Mouse (Mus musculus): ENCODE measurements at regions not wholly inside any gene's neighbourhood (a gene's known extent, or its start where the extent isn't known, plus 50 kb on each side); places are given as distances from the start of the nearest gene placed in this dataset.

- no peaks in the 10 kb centered on the region for H3K9me3 ChIP-seq (ENCODE audit: control insufficient read depth, low read length)
- no peak overlapping the region for H3K4me3 ChIP-seq (ENCODE audit: low read length)
- no peak overlapping the region for H3K4me2 ChIP-seq (ENCODE audit: low read length)
- H3K36me3 ChIP-seq (ENCODE audit: control insufficient read depth, insufficient read depth, low read length) = no peaks in the 10 kb centered on the region
- no peaks in the 10 kb centered on the region for H3K27me3 ChIP-seq (replicated peaks; ENCODE audit: control insufficient read depth, insufficient read depth, low read length)
- H3K27ac ChIP-seq (ENCODE audit: low read depth, low read length) = no peak overlapping the region
- H3K4me1 ChIP-seq (ENCODE audit: control insufficient read depth, insufficient read depth, low read depth, low read length) = no peaks in the 10 kb centered on the region
- ATAC-seq = peak; percentile 61; the same call in 1 of the 2 replicates
- no peak overlapping the region for H3K9ac ChIP-seq (ENCODE audit: low read depth, low read length)
- 64% methylated on average over 2 of the region's 2 CpGs for WGBS
Measured at GRCm38 (mm10) chr16:27962811-27963210, 574.1 kb downstream of the Ccdc50 start.

- H3K9me3 ChIP-seq (ENCODE audit: control insufficient read depth, low read length) = no peaks in the 10 kb centered on the region
- WGBS = 92% methylated on average over 4 of the region's 4 CpGs
Measured at GRCm38 (mm10) chr16:27978730-27979440, 590.2 kb downstream of the Ccdc50 start.

GRCm38 (mm10) chr16:28015276-28015897, 626.7 kb downstream of the Ccdc50 start:
- H3K9ac ChIP-seq (ENCODE audit: low read depth, low read length) = no peak overlapping the region
- no peak overlapping the region for H3K4me2 ChIP-seq (ENCODE audit: low read length)
- no peak overlapping the region for H3K4me3 ChIP-seq (ENCODE audit: low read length)
- no peaks in the 10 kb centered on the region for H3K36me3 ChIP-seq (ENCODE audit: control insufficient read depth, insufficient read depth, low read length)
- no peaks in the 10 kb centered on the region for H3K4me1 ChIP-seq (ENCODE audit: control insufficient read depth, insufficient read depth, low read depth, low read length)
- H3K9me3 ChIP-seq (ENCODE audit: control insufficient read depth, low read length) = no peaks in the 10 kb centered on the region
- no peak overlapping the region for H3K27ac ChIP-seq (ENCODE audit: low read depth, low read length)
- ATAC-seq = no peak
- WGBS = 51% methylated on average over 6 of the region's 6 CpGs
- no peaks in the 10 kb centered on the region for H3K27me3 ChIP-seq (replicated peaks; ENCODE audit: control insufficient read depth, insufficient read depth, low read length)

More at GRCm38 (mm10) chr16:27978730-27979440, 590.2 kb downstream of the Ccdc50 start:
- no peaks in the 10 kb centered on the region for H3K4me1 ChIP-seq (ENCODE audit: control insufficient read depth, insufficient read depth, low read depth, low read length)
- H3K27me3 ChIP-seq (replicated peaks; ENCODE audit: control insufficient read depth, insufficient read depth, low read length) = no peaks in the 10 kb centered on the region
- no peak for ATAC-seq
- H3K36me3 ChIP-seq (ENCODE audit: control insufficient read depth, insufficient read depth, low read length) = no peaks in the 10 kb centered on the region
- H3K4me2 ChIP-seq (ENCODE audit: low read length) = no peak overlapping the region
- H3K4me3 ChIP-seq (ENCODE audit: low read length) = no peak overlapping the region
- H3K27ac ChIP-seq (ENCODE audit: low read depth, low read length) = no peak overlapping the region
- H3K9ac ChIP-seq (ENCODE audit: low read depth, low read length) = no peak overlapping the region

- Histone ChIP-seq H3K9me3 (ENCODE audit: control insufficient read depth, low read length) (no peaks in the 10 kb centered on the region), H3K4me3 (ENCODE audit: low read length) (no peak overlapping the region), H3K27ac (ENCODE audit: low read depth, low read length) (no peak overlapping the region), H3K36me3 (ENCODE audit: control insufficient read depth, insufficient read depth, low read length) (no peaks in the 10 kb centered on the region), H3K4me2 (ENCODE audit: low read length) (no peak overlapping the region), H3K4me1 (ENCODE audit: control insufficient read depth, insufficient read depth, low read depth, low read length) (no peaks in the 10 kb centered on the region), H3K27me3 (replicated peaks; ENCODE audit: control insufficient read depth, insufficient read depth, low read length) (no peaks in the 10 kb centered on the region), H3K9ac (ENCODE audit: low read depth, low read length) (no peak overlapping the region)
- ATAC-seq = no peak
Measured at GRCm38 (mm10) chr16:28018311-28018710, 629.6 kb downstream of the Ccdc50 start.

- Histone ChIP-seq H3K27me3 (replicated peaks; ENCODE audit: control insufficient read depth, insufficient read depth, low read length) (no peaks in the 10 kb centered on the region), H3K9me3 (ENCODE audit: control insufficient read depth, low read length) (no peaks in the 10 kb centered on the region), H3K27ac (ENCODE audit: low read depth, low read length) (no peak overlapping the region), H3K4me1 (ENCODE audit: control insufficient read depth, insufficient read depth, low read depth, low read length) (no peaks in the 10 kb centered on the region), H3K4me3 (ENCODE audit: low read length) (no peak overlapping the region), H3K36me3 (ENCODE audit: control insufficient read depth, insufficient read depth, low read length) (no peaks in the 10 kb centered on the region), H3K4me2 (ENCODE audit: low read length) (no peak overlapping the region), H3K9ac (ENCODE audit: low read depth, low read length) (no peak overlapping the region)
- no peak for ATAC-seq
- WGBS = 12% methylated on average over 2 of the region's 2 CpGs
Measured at GRCm38 (mm10) chr16:28038954-28039353, 650.3 kb downstream of the Ccdc50 start.

- 58% methylated on average over 2 of the region's 2 CpGs for WGBS
Measured at GRCm38 (mm10) chr16:28043046-28043445, 654.4 kb downstream of the Ccdc50 start.

GRCm38 (mm10) chr16:28064785-28065301, 676.2 kb downstream of the Ccdc50 start:
- Histone ChIP-seq H3K4me3 (ENCODE audit: low read length) (no peak overlapping the region), H3K27me3 (replicated peaks; ENCODE audit: control insufficient read depth, insufficient read depth, low read length) (no peaks in the 10 kb centered on the region), H3K4me1 (ENCODE audit: control insufficient read depth, insufficient read depth, low read depth, low read length) (no peaks in the 10 kb centered on the region), H3K4me2 (ENCODE audit: low read length) (no peak overlapping the region), H3K9me3 (ENCODE audit: control insufficient read depth, low read length) (no peaks in the 10 kb centered on the region), H3K9ac (ENCODE audit: low read depth, low read length) (no peak overlapping the region), H3K27ac (ENCODE audit: low read depth, low read length) (no peak overlapping the region), H3K36me3 (ENCODE audit: control insufficient read depth, insufficient read depth, low read length) (no peaks in the 10 kb centered on the region)
- ATAC-seq = peak; percentile 80
- 42% methylated on average over 5 of the region's 5 CpGs for WGBS

More at GRCm38 (mm10) chr16:28043046-28043445, 654.4 kb downstream of the Ccdc50 start:
- no peaks in the 10 kb centered on the region for H3K27me3 ChIP-seq (replicated peaks; ENCODE audit: control insufficient read depth, insufficient read depth, low read length)
- no peak overlapping the region for H3K27ac ChIP-seq (ENCODE audit: low read depth, low read length)
- H3K4me1 ChIP-seq (ENCODE audit: control insufficient read depth, insufficient read depth, low read depth, low read length) = no peaks in the 10 kb centered on the region
- H3K9ac ChIP-seq (ENCODE audit: low read depth, low read length) = no peak overlapping the region
- H3K4me2 ChIP-seq (ENCODE audit: low read length) = no peak overlapping the region
- no peak overlapping the region for H3K4me3 ChIP-seq (ENCODE audit: low read length)
- H3K9me3 ChIP-seq (ENCODE audit: control insufficient read depth, low read length) = no peaks in the 10 kb centered on the region
- H3K36me3 ChIP-seq (ENCODE audit: control insufficient read depth, insufficient read depth, low read length) = no peaks in the 10 kb centered on the region
- no peak for ATAC-seq

- no peaks in the 10 kb centered on the region for H3K36me3 ChIP-seq (ENCODE audit: control insufficient read depth, insufficient read depth, low read length)
- H3K4me1 ChIP-seq (ENCODE audit: control insufficient read depth, insufficient read depth, low read depth, low read length) = no peaks in the 10 kb centered on the region
- H3K27ac ChIP-seq (ENCODE audit: low read depth, low read length) = no peak overlapping the region
- no peak overlapping the region for H3K9ac ChIP-seq (ENCODE audit: low read depth, low read length)
- ATAC-seq = no peak
- H3K27me3 ChIP-seq (replicated peaks; ENCODE audit: control insufficient read depth, insufficient read depth, low read length) = no peaks in the 10 kb centered on the region
- H3K4me2 ChIP-seq (ENCODE audit: low read length) = no peak overlapping the region
- no peak overlapping the region for H3K4me3 ChIP-seq (ENCODE audit: low read length)
- 37% methylated on average over 7 of the region's 7 CpGs for WGBS
- H3K9me3 ChIP-seq (ENCODE audit: control insufficient read depth, low read length) = no peaks in the 10 kb centered on the region
Measured at GRCm38 (mm10) chr16:28082891-28083649, 669.8 kb downstream of the Fgf12 start.
